Mouse (Mus musculus) heart, embryonic 13.5 days (tissue): Measurements from ENCODE around the gene Zfand3. TPM values are rescaled to one million over a fixed set of nuclear protein-coding genes. Genes with fewer than 3 reads are reported as not detected.

Experiments used
- ATAC-seq: fragments of 200-750 bp; cut with Nextera tagmentation; 2 replicates; pipeline ENCODE4 v1.8.0; 2017; ENCODE audit warnings: moderate TSS enrichment; ENCODE audit not compliant: insufficient number of reproducible peaks, low FRiP score, low TSS enrichment; ENCODE audit errors: extremely low read depth
- H3K27ac ChIP-seq: fragments of 300-500 bp; sonication (generic); replicated peaks from 2 replicates; pipeline ENCODE4 v1.5.1; 2015; ENCODE audit warnings: moderate library complexity, mild to moderate bottlenecking, inconsistent platforms
- H3K27me3 ChIP-seq: fragments of 300-500 bp; sonication (generic); replicated peaks from 2 replicates; pipeline ENCODE4 v1.6.1; 2015; ENCODE audit warnings: mild to moderate bottlenecking, inconsistent platforms
- H3K36me3 ChIP-seq: fragments of 300-500 bp; sonication (generic); 2 replicates; pipeline ENCODE4 v1.6.1; 2015; ENCODE audit warnings: mild to moderate bottlenecking, inconsistent platforms
- H3K4me1 ChIP-seq: fragments of 300-500 bp; sonication (generic); 2 replicates; pipeline ENCODE4 v1.6.1; 2015; ENCODE audit warnings: inconsistent platforms
- H3K4me2 ChIP-seq: fragments of 300-500 bp; sonication (generic); 2 replicates; pipeline ENCODE4 v1.6.1; 2015; ENCODE audit warnings: inconsistent platforms, mild to moderate bottlenecking, moderate library complexity
- H3K4me3 ChIP-seq: fragments of 300-500 bp; sonication (generic); 2 replicates; pipeline ENCODE4 v1.5.1; 2015; ENCODE audit warnings: moderate library complexity, mild to moderate bottlenecking, inconsistent platforms
- H3K9ac ChIP-seq: fragments of 300-500 bp; sonication (generic); 2 replicates; pipeline ENCODE4 v1.6.1; 2015; ENCODE audit warnings: inconsistent platforms, mild to moderate bottlenecking, moderate library complexity
- H3K9me3 ChIP-seq: fragments of 300-500 bp; sonication (generic); 2 replicates; pipeline ENCODE4 v1.6.1; 2016; ENCODE audit warnings: inconsistent platforms
- WGBS: fragments of 180-500 bp; shearing (Covaris S2); methylation state at CpG from one replicate; pipeline ENCODE4 v1.1.7; 2015; ENCODE audit warnings: mixed read lengths; 5-methylcytosine and 5-hydroxymethylcytosine counted together
- polyA plus RNA-seq: library from polyadenylated mRNA; unstranded; fragments of >200 nt; fragmentation: Nextera tagmentation; extraction: Ambion mirVana; gene quantifications from 2 replicates; pipeline ENCODE4 v1.2.1, GENCODE M21; 2015

Gene Zfand3
- polyA plus RNA-seq, 1 experiment from 2014 or later = 55.7 TPM

- peak overlapping the region; percentile 71; the same call in 1 of the 2 replicates for H3K9ac ChIP-seq
- no peaks in the 10 kb centered on the region for H3K9me3 ChIP-seq
- peaks cover 99% of the 10 kb centered on the region for H3K4me1 ChIP-seq
- WGBS = 47% methylated on average over 11 of the region's 11 CpGs
- no peak overlapping the region for H3K4me2 ChIP-seq
- ATAC-seq = no peak
- no peaks in the 10 kb centered on the region for H3K27me3 ChIP-seq
- H3K27ac ChIP-seq = peak overlapping the region; percentile 95
- H3K36me3 ChIP-seq = peaks cover 21% of the 10 kb centered on the region
- H3K4me3 ChIP-seq = no peak overlapping the region
These were observed 190.3 kb downstream of the Zfand3 start for GRCm38 (mm10) chr17:30194629-30195445.

GRCm38 (mm10) chr17:30195591-30196183 lies 191.2 kb downstream of the Zfand3 start:
- no peak for ATAC-seq
- no peaks in the 10 kb centered on the region for H3K27me3 ChIP-seq
- peaks cover 19% of the 10 kb centered on the region for H3K36me3 ChIP-seq
- no peaks in the 10 kb centered on the region for H3K9me3 ChIP-seq
- 51% methylated on average over 13 of the region's 21 CpGs for WGBS
- H3K27ac ChIP-seq = peak overlapping the region; percentile 95
- no peak overlapping the region for H3K4me3 ChIP-seq
- peak overlapping the region; percentile 25; the same call in 1 of the 2 replicates for H3K4me2 ChIP-seq
- peaks cover 99% of the 10 kb centered on the region for H3K4me1 ChIP-seq
- peak overlapping the region; percentile 71; the same call in 1 of the 2 replicates for H3K9ac ChIP-seq

- Histone ChIP-seq H3K9me3 (no peaks in the 10 kb centered on the region), H3K4me2 (peak overlapping the region; percentile 49), H3K36me3 (peaks cover 18% of the 10 kb centered on the region), H3K27ac (peak overlapping the region; percentile 95), H3K9ac (peak overlapping the region; percentile 71), H3K4me3 (no peak overlapping the region), H3K27me3 (no peaks in the 10 kb centered on the region), H3K4me1 (peaks cover 99% of the 10 kb centered on the region)
- peak; percentile 23; the same call in 1 of the 2 replicates for ATAC-seq
- WGBS = 49% methylated on average over 17 of the region's 17 CpGs
These were observed 192.1 kb downstream of the Zfand3 start for GRCm38 (mm10) chr17:30196401-30197279.

GRCm38 (mm10) chr17:30197280-30198030 lies 192.9 kb downstream of the Zfand3 start:
- 52% methylated on average over 12 of the region's 12 CpGs for WGBS
- Histone ChIP-seq H3K4me2 (peak overlapping the region; percentile 49), H3K4me1 (peaks cover 99% of the 10 kb centered on the region), H3K9ac (peak overlapping the region; percentile 65), H3K27me3 (no peaks in the 10 kb centered on the region), H3K36me3 (peaks cover 15% of the 10 kb centered on the region), H3K4me3 (0 out of 2 replicates have a peak overlapping the region, but pooled peaks have one; percentile 7), H3K27ac (peak overlapping the region; percentile 95), H3K9me3 (no peaks in the 10 kb centered on the region)
- no peak for ATAC-seq

- peaks cover 11% of the 10 kb centered on the region; the same call in 1 of the 2 replicates for H3K36me3 ChIP-seq
- WGBS = 28% methylated on average over 10 of the region's 10 CpGs
- no peak overlapping the region for H3K4me3 ChIP-seq
- H3K9me3 ChIP-seq = no peaks in the 10 kb centered on the region
- peaks cover 99% of the 10 kb centered on the region for H3K4me1 ChIP-seq
- H3K27me3 ChIP-seq = no peaks in the 10 kb centered on the region
- peak overlapping the region; percentile 65 for H3K9ac ChIP-seq
- no peak for ATAC-seq
- H3K4me2 ChIP-seq = peak overlapping the region; percentile 27; the same call in 1 of the 2 replicates
- H3K27ac ChIP-seq = peak overlapping the region; percentile 95
These were observed 193.9 kb downstream of the Zfand3 start for GRCm38 (mm10) chr17:30198422-30198821.

GRCm38 (mm10) chr17:30199374-30200247 lies 195.1 kb downstream of the Zfand3 start:
- Histone ChIP-seq H3K4me3 (no peak overlapping the region), H3K27ac (peak overlapping the region; percentile 95), H3K4me1 (peaks cover 99% of the 10 kb centered on the region), H3K4me2 (no peak overlapping the region), H3K27me3 (no peaks in the 10 kb centered on the region), H3K9me3 (no peaks in the 10 kb centered on the region), H3K36me3 (0 out of 2 replicates have a peak, but pooled peaks cover 8% of the 10 kb centered on the region), H3K9ac (peak overlapping the region; percentile 65)
- 42% methylated on average over 13 of the region's 13 CpGs for WGBS
- ATAC-seq = no peak

GRCm38 (mm10) chr17:30200283-30200682 lies 195.8 kb downstream of the Zfand3 start:
- no peaks in the 10 kb centered on the region for H3K27me3 ChIP-seq
- H3K36me3 ChIP-seq = 0 out of 2 replicates have a peak, but pooled peaks cover 8% of the 10 kb centered on the region
- H3K4me2 ChIP-seq = no peak overlapping the region
- H3K4me3 ChIP-seq = no peak overlapping the region
- H3K9ac ChIP-seq = peak overlapping the region; percentile 65
- H3K9me3 ChIP-seq = no peaks in the 10 kb centered on the region
- 51% methylated on average over 4 of the region's 4 CpGs for WGBS
- H3K27ac ChIP-seq = peak overlapping the region; percentile 95
- ATAC-seq = no peak
- H3K4me1 ChIP-seq = peaks cover 98% of the 10 kb centered on the region

- ATAC-seq = no peak
- Histone ChIP-seq H3K4me1 (peaks cover 73% of the 10 kb centered on the region), H3K9me3 (no peaks in the 10 kb centered on the region), H3K4me3 (no peak overlapping the region), H3K27me3 (no peaks in the 10 kb centered on the region), H3K4me2 (no peak overlapping the region), H3K9ac (no peak overlapping the region), H3K27ac (no peak overlapping the region), H3K36me3 (peaks cover 35% of the 10 kb centered on the region)
- 89% methylated on average over 17 of the region's 17 CpGs for WGBS
These were observed 200.7 kb downstream of the Zfand3 start for GRCm38 (mm10) chr17:30205062-30205825.

GRCm38 (mm10) chr17:30210262-30210661 lies 205.7 kb downstream of the Zfand3 start:
- WGBS = 93% methylated on average over 8 of the region's 8 CpGs
- Histone ChIP-seq H3K4me2 (no peak overlapping the region), H3K27me3 (no peaks in the 10 kb centered on the region), H3K9me3 (no peaks in the 10 kb centered on the region), H3K4me3 (no peak overlapping the region), H3K36me3 (peaks cover 52% of the 10 kb centered on the region), H3K4me1 (peaks cover 55% of the 10 kb centered on the region), H3K9ac (no peak overlapping the region), H3K27ac (no peak overlapping the region)
- no peak for ATAC-seq
